Mouse (Mus musculus) yolk sac, embryonic 10.5 days (tissue): Measurements from ENCODE around the gene Eef1g.

Source experiments
- DNase-seq: peaks from one replicate; pipeline ENCODE4 v3.0.0-alpha.2; 2017; ENCODE audit warnings: low spot score

Gene Eef1g

DNA sequence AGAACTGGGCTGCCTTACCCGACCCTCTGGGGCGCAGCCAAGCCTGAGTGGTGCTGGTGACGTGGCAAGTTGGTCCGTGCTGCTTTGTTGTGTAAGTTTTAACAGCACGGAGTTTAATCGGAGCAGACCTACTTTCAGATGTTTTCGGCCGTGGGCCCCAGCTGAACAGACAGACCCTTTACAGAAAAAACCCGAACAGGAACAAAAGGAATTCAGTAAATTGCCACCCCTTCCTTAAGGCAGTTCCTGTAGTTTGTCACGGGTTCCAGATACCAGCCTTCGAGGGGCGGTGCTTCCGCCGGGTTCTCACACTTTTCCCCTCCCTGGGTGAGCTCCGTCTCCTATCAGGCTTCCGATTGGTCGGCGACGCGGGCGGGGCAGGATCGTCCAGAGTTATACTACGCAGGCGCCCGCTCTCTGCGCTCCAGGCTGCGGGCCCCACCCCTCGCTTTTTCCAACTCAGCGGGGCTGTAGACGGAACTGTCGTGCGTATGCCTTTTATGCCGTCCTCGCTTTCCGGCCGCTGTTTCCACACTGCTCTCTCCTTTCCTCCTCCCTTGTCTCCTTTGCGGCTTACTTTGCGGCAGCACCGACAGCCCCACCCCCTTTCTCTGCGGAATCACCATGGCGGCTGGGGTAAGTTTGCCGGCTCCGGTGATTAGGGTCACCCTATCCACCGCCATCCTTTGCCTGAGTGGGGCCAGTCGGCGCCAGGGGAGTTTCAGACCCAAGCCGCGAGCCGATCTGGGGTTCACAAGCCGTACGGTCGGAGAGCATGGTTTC lies at the start of gene Eef1g:
Gene Eef1g (plus strand): TSS at position 452 of the 783 bp plus-strand sequence.
- peak; percentile 100 for DNase-seq

- no peak for DNase-seq
Measured at GRCm38 (mm10) chr19:8919000-8919399, 47.8 kb upstream of the Eef1g start.

- DNase-seq, result no peak
Measured at GRCm38 (mm10) chr19:8919684-8920072, 47.2 kb upstream of the Eef1g start.

DNA sequence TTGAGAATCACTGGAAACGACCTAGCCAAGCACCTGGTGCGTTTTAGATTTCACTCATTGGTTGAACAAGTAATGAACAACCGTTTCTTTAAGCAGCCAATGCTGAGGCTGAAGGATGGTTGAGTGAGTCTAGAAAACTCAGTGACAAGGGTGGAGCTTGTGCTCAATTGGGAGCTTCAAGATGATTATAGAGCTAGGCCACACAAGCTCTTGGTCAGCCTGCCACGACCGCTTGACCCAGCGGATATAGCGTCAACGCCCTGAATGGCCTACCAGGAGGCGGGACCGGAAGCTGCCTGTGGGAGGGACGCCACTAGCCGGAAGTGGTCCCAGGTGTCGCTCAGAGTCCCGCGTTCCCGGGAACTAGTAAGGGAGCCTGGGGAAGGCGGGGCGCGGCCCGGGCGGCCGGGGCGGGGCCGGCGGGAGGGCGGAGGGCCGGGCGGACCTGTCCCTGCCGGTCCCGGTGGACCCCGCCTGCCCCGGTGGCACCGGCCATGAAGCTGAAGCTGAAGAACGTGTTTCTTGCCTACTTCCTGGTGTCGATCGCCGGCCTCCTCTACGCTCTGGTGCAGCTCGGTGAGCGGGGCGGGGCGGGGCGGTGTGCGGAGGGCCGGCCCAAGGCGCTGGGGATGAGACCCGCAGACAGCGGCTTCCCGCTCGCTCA lies 46.6 kb upstream of the Eef1g start, which contains the start of gene B3gat3:
Gene B3gat3 (plus strand): TSS at position 302 of the 664 bp plus-strand sequence.
- DNase-seq, result peak; percentile 97

DNA sequence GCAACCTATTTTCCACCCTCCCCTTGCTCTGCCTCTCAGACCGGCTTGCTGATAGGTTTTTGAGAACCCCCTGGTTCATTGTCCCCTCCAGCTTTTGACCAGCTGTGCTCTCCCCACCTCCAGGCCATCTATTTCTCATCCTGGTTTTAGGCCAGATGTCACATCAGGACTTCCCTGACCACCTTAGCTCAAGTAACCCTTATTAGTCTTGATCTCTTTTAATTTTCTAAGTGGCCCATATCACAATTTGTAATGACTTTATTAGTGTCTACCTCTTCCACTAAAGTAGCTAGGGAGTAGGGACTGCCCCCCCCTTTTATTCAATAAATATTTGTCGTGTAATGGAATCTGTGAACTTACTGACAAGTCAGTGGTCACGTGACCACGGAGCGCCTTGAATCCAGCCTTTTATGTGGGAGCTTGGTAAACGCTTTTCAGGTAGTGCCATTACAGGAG lies 46.0 kb upstream of the Eef1g start:
- peak; percentile 60 for DNase-seq

- DNase-seq, result no peak
Measured at GRCm38 (mm10) chr19:8921741-8922140, 45.1 kb upstream of the Eef1g start.

GRCm38 (mm10) chr19:8926766-8927165 lies 40.1 kb upstream of the Eef1g start:
- DNase-seq, result no peak

- DNase-seq, result no peak
Measured at GRCm38 (mm10) chr19:8927891-8928525, 38.8 kb upstream of the Eef1g start.

DNA sequence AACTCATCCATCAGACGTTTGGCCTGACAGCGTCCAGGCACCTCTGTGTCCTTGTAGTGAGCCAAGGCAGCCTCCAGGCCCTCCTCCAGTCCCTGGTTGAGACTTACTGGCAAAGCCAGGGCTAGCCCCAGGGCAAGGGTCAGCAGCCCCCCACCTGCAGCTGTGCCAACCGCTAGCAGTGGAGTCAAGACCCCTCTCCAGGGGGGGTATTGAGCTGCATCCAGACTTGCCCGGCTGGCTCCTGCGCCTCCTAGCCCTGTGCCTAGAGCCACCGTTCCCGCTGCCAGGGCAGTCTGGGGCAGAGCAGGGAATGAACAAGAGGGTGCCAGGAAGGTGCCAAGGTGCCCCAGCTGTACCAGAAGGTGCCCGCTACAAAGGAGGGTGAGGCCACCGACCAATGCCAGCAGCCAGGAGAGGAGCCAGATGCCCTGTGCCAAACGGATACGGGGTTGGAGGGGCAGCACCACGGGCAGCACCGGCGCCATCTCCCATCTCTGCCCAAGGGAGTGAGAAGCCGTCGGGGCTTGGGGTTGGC lies 38.1 kb upstream of the Eef1g start:
- DNase-seq, result no peak

GRCm38 (mm10) chr19:8929224-8930088 lies 37.4 kb upstream of the Eef1g start, which contains the start of the genes Rom1 and Eml3:
Gene Rom1, minus strand, starts transcription at chr19:8929356.
Gene Eml3, plus strand, starts transcription at chr19:8929552.
- DNase-seq, result peak; percentile 93

DNA sequence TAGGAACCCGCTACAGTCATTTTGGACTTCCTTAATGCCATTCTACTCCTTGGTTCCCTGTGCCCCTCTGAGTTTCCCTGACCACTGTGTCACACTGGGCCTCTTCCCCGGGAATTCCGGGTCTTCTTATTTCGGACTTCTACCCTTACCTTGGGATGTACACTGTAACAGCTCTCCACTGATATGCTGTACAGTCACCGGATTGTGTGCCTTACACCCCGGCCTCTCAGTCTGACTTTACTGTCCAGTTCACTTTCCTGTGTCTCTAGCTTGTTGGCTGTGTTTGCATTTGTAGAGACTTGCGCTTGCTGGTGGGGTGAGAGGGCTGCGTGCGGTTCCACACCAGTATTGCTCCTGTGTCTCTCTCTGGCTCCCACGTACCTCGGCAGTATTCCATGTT lies 36.7 kb upstream of the Eef1g start:
- DNase-seq, result no peak

DNA sequence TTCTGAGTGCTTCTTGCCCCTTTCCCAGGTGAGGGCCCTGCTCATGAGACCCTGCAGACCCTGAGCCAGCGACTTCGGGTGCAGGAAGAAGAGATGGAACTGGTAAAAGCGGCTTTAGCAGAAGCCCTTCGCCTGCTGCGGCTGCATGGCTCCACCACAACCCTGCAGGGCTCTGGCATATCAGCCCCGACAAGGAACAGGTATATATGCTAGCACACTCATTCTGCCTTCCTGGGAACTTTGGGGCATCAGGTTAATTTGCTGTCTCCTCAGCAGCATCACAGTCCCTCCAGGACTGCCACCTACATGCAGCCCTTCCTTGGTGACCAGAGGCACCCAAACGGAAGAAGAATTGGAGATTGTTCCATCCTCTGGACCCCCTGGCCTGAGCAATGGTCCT lies 36.1 kb upstream of the Eef1g start:
- no peak for DNase-seq

- no peak for DNase-seq
Measured at GRCm38 (mm10) chr19:8936736-8937135, 30.1 kb upstream of the Eef1g start.

- no peak for DNase-seq
Measured at GRCm38 (mm10) chr19:8940526-8941133, 26.2 kb upstream of the Eef1g start.

- DNase-seq, result no peak
Measured at GRCm38 (mm10) chr19:8941136-8941514, 25.7 kb upstream of the Eef1g start.

DNA sequence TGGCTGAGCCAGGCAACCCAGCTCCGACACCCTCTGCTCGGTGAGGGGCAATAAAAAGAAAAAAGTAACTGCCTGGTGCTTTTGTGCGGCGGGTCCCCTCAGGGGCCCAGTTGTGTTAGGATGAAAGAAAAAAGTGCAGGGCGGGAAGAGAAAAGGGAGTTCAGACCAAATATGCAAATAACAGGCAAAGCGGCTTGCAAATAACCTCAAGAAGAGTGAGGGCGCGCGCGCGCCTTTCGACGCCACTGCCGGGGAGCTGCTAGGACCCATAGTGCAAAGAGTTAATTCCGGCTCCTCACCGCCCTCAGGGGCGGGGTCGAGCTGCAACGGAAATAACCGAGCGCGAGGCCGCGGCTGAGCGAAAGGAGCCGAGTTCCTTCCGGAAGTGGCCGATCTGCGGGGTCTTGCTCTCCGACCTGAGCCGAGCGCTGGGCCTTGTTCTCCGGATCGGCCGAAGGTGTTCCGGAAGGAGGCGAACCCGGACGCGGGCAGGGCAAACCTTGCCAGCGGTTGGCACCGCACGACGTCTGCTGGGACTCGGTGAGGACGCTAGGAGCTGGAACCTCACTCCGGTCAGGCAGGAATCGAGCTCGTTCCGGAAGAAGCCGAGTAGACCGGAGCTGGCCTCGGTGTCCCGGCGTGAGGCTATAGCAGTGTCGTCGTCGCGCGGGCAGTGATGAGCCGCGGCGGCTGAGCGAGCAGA lies 25.2 kb upstream of the Eef1g start, which contains the start of gene Mta2:
Gene Mta2 (plus strand): TSS at position 361 of the 703 bp plus-strand sequence.
- DNase-seq, result peak; percentile 97

DNA sequence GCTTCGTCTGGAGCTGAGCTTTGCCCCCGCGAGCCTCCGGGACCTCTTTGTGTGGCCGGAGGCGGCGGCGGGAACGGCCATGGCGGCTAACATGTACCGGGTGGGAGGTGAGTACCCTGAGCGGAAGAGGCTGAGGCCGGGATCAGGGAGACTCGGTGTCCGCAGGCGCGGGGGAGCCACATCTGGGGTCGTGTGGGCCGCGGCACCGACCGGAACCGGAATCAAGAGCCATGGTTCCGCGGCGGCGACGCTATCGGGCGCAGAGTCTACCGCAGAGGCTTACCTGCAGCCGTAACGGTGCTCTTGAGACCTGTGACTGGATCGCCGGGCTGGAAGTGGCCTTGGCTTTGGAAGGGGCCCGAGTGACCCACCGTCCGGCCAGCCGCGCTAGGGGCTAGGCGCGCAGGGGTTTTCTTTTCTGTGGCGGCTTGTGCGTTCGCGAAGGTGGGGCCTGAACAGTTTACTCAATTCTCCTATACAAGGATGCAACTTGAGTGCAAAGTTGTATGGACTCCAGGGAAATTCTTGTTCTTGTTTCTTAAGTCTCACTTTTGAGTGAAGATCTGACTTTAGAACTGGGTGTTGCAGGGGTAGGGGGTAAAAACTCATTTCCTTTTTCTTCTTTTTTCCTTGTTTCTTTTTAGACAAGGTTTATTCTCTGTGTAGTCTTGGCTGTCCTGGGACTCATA lies 24.4 kb upstream of the Eef1g start:
- no peak for DNase-seq

DNA sequence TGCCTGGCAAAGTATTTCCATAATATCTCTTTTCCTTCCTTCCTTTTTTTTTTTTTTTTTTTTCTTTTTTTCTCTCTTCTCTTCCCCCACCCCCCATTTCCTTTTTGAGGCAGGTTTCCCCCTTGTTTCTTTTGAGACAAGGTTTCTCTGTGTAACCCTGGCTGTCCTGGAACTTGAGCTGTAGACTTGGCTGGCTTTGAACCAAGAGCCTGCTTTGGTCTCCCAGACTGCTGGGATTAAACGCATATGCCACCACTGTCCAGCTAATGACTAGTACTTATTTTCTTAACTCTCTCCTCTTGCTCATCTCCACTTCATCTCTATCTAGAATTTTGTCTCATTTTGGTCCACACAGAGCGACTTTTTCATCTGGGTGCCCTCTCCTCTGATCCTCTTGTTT lies 23.8 kb upstream of the Eef1g start:
- DNase-seq, result no peak

DNA sequence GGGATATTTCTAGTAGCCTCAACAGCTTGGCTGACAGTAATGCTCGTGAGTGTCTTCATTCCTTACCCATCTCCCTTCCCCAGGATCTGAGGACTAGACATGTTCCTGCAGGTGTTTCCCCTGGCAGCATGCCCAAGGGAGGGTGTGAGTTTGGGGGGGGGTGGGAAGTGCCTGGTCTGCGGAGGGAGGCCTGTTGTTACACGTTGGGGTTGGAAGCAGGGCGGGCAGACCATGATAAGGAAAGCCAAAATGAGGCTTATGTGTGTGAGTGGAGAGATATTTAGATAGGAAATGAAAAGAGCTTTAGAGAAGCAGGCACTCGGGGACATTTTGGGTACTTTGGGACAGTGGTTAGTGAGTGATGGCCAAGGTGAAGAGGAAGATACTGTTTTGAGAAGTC lies 22.8 kb upstream of the Eef1g start:
- no peak for DNase-seq

DNA sequence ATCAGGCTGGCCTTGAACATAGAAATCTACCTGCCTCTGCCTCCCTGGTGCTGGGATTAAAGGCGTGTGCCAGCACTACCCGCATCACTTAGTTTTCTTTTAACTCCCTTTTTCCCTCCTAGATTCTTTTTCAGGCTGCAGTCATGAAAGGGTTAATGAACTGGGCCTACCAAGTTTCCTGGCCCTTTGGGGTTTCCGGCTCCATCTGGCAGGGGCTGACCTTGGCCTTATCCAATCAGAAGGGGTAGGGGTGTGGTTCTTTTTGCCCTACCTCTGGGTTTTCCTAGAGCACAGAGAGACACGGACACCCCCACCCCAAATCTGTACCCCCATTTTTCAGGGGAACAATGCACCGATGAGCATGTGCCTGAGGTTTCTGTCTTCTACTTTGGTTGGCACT lies 22.1 kb upstream of the Eef1g start:
- peak; percentile 47 for DNase-seq
